Mouse (Mus musculus) adrenal gland, adult 2 months (tissue): ENCODE results near the gene 4931417E11Rik. TPM values are rescaled to one million over a fixed set of nuclear protein-coding genes. Genes with fewer than 3 reads are reported as not detected.
A peak's percentile ranks its signal among the peaks of the same experiment; 100 is the strongest.

Source experiments
- DNase-seq: peaks from one replicate; pipeline ENCODE4 v3.0.0; 2021
- long read RNA-seq: library from polyadenylated mRNA; stranded (forward); transcript quantifications from one replicate; pipeline ENCODE4 v2.0.0, GENCODE M21; 2021
- polyA plus RNA-seq: library from polyadenylated mRNA; depleted of rRNA; stranded (reverse); fragments of >200 nt; gene quantifications from 2 replicates; pipeline ENCODE4 v1.2.3, GENCODE M21; 2012; rRNA removed
- total RNA-seq, 2 experiments: library from RNA; stranded (reverse); gene quantifications; 2 replicates each; pipeline ENCODE4 v1.2.3; 2021

4931417E11Rik gene
- total RNA-seq, result not detected
- not detected in 2 replicates for polyA plus RNA-seq
- long read RNA-seq, result 0 reads

DNA sequence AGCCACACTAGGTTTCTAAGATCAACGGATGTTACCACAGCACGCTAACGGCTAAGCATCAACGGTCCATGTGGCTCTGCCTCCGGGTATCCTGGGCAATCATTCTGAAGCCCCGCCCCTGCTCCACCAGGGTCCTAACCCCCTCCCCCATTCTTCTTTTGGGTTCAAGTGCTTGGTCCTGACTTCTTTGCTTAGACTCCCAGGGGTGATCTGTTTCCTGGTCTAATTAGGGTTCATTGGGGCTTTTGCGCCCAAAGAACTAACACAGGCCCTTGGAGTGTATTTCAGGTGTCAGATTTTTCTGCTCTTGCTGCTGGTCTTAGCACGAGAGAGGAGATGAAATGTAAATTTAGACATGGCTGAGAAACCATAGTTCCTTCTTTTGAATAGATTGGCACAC is at the start of gene 4931417E11Rik:
4931417E11Rik (minus strand) TSS at position 101 of the 400 bp plus-strand sequence.
- DNase-seq, result no peak

DNA sequence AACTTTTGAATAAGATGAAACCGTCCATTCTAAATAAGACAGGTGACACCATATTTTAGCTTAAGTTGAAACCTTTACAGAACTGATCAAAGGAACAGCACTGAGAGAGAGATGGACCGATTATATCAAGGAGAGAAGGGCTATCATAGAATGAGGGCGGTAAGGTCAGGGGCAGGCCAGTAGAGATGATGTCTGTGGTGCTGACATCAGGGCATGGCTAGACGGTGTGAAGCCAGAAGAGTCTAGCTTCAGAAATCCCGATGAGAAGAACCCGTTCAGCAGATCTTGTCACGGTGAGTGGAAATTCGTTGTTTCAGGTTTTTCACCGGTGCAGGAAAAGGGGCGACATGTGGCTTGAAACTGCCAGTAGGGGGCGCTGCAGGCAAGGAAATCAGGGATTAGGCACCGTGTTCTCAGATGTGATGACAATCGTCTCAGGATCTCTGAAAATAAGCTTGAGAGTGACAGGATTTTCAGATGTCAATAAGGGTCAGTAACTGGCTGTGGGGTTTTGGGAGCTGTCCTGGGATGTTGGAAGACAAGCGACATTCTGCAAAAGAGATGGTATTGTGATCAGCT is 48.4 kb upstream of the 4931417E11Rik start:
- peak; percentile 45 for DNase-seq

DNA sequence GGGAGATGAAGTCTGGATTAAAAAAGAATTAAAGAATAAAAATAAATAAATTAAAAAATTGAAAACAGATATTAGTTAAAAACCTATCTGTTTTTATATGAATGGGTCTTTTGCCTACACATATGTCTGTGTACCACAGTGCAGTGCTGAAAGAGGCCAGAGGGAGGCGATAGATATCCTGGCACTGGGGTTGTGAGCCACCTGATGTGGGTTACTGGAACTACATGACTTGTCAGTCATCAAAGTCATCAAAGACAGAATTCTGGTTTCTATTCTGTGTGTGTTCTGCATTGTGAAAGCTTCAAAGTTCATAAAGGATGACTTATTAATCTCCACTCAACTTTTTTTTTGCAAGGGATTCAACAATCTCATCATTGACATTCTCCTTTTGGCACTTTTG is 43.4 kb upstream of the 4931417E11Rik start:
- no peak for DNase-seq

DNA sequence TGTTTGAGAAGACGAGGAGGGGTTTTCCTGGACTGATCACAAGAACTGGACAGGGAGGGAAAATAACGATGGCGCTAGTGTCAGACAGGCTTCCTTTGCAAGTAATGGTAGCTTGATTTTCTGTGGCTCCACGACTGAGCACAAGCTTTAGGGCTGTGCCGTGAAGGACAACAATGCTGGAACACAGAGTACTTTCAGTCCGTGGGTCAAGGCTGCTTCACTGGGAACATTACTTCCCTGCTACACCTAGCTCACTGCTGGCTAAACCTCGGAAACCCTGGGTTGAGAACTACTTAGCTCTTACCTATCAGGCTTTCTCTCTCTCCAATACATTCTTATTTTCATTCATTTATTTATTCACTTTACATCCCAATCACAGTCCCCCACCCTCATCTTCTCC is 30.2 kb upstream of the 4931417E11Rik start:
- no peak for DNase-seq

DNA sequence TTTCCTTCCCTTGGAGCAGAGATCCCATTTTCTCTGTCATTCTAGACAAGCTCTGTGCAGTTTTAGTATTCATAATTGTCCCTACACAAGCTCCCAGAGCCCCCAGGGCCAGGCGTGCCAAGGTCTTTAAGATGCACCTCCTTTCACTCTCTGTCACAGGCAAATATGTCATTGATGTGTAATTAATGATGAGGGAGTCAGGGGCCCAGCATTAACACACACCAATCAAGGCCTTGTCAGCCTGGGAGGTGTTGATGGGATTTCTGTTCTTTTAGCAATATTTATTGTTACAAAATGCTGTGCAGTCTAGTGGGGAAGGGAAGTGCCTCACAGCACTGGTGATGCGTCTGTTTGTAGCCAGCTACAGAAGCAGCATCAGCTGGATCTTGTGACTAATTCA is 27.9 kb upstream of the 4931417E11Rik start:
- no peak for DNase-seq

DNA sequence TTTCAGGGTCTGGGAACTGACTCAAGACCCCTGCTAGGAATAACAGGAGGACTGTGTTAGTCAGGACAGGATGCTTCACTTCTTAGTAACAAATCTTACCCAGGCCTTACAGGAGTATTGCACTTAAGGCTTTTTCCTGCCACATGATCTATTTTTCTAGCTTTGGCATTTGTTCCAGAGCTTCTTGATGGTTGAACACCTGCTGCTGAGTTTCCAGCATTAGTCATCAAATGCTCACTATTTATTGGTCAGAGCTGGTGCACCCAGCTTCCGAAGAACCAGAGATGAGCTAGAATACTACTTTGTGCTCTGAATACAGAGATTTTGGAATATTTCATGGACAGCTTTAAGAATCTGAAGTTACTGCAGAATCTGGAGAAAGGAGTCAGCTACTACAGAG is 21.1 kb upstream of the 4931417E11Rik start:
- no peak for DNase-seq

DNA sequence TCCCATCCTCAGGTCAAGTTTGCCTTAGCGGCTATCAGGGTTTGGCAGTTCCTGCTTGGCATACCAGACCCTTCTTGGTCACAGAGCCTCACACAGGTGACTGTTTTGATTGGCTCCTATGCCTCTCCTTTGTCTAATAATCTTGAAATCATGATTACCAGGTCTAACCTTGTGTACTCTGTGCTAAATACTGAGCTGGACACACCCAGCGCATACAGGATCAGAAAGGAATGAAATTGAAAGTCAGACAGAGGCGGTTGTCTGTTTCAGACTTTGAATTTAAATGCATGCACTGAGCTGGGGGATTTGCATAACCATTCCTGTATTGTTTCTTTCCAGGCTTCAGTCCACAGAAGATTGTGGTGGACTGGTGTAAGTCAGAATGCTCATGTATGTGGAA is 16.1 kb upstream of the 4931417E11Rik start:
- DNase-seq, result no peak

DNA sequence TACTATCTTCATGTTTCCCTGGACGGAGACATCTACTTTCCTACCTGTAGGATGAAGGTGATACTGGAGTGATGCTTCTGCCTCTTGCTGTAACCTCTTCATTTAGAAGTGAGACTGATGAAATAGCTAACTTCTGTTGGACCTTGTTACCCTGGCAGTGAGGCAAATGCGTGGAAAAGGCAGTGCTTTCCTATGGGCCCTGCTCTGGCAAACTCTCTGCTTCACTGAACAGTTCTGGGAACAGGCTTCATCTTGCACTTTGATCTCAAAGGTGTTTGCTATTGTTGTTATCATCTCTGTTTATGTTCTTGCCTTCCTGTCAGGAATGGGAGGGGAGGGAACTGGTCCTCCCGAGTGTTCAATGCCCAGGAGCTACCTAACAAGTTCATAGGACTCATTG is 3.4 kb downstream of the 4931417E11Rik start:
- no peak for DNase-seq

DNA sequence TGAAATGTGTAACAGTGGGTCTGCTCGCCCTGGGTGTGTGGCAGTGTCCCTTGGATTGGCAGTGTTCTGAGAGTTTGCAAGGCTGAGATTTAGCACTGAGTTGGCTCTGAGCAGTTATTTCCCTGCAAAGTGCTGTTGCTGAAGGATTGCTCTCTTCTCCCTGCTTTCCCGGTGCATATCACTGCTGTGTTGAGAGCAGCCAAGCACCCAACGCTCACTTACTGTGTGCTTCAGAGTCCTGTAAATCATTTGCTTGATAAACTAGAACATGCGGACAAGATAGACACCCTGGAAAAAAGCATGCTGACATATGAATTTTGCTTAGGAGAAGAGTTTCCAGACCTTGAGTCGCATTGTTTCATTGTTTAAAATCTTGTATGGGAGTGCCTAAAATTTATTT is 6.9 kb downstream of the 4931417E11Rik start:
- DNase-seq, result no peak

DNA sequence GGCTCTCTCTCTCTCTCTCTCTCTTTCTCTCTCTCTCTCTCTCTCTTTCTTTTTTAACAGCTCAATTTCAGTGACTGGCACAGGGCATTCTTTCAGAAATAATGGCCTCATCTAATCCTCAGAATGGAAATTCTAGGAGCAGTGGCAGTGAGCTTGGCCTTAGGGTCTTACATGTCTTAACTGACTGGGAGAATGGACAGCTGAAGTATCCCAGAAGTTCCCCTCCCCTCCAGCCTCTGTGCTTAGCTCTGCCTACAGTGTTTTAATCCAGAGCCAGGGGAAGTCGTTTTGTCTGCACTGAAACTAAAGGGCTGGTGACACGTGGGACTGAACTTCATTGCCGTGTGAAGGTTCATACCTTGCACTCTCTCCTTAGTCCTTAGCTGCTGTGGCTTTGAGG is 35.6 kb downstream of the 4931417E11Rik start:
- DNase-seq, result no peak

DNA sequence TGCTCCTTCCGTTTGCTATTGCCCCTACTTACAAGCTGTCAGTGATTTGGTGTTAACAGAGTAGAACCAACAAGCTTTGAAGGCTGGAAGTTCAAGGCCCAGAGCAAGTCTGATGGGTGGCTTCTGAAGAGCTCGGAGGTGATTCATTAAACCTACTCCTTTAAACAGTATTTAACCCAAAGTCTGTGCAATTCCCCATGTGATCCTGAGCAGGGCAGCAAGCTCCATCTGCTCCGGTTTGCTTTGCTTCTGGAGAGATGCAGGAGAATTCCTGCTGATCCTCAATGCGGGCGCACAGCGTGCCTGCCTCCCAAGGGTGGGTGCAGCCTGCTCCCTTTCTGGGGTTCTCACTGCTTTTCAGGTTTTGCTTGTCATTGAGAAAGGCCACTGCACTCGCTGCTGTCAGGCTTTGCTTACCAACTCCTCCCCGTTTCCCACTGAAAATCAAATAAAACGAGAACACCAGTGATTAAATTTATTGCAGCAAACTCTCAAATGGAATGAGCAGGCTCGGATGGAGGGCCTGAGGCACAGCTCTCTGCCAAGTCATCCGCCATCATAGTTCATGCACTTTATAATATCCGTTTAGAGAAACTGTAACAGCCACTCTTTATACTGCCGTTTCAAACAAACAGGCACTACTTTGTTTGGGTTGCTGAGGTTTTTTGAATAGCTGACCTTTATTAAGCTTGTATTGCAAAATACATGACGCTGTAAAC is 40.7 kb downstream of the 4931417E11Rik start:
- peak; percentile 4 for DNase-seq

DNA sequence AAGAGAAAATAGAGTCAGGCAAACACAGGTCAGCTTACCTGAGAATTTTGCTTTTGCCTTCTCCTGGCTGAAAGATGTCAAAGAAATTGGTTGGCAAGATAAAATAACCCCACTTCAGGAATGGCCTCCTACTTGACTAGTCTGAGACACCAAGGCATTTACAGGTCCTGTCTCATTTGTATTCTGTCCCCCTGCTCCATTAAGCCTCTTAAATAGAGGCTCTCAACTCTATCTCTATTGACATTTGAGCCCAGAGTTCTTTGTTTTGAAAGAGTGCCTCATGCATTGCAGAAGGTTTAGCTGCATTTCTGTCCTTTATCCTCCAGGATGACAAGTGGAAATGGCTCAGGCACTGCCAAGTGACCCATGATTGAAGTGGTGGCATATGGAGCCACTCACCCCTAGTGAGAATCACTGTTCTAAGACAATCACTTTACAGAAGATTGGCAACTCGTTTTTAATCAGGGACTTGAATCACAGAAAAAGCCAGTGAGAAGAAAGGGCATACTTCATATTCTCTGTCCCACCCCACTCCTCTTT is 42.1 kb downstream of the 4931417E11Rik start:
- DNase-seq, result no peak

Other genes starting within 250 kb of the 4931417E11Rik start
- under 1 TPM in 1 of 2 experiments, not detected in 1; 0.03 TPM for gene Dnah6, start 248.0 kb downstream of the 4931417E11Rik start, total RNA-seq
- 0.01 and 0.02 TPM in 2 replicates for gene Dnah6, start 248.0 kb downstream of the 4931417E11Rik start, polyA plus RNA-seq
- 100 to 1,000 TPM; 312 to 405 TPM for gene Suclg1, start 221.3 kb downstream of the 4931417E11Rik start, total RNA-seq
- gene Suclg1, start 221.3 kb downstream of the 4931417E11Rik start, polyA plus RNA-seq, result 61.3 and 66.1 TPM in 2 replicates